Mouse (Mus musculus) hindbrain, embryonic 16.5 days (tissue): ENCODE results near the gene Kcnq5. TPM values are rescaled to one million over a fixed set of nuclear protein-coding genes. Genes with fewer than 3 reads are reported as not detected.

Experiments used
- ATAC-seq: fragments of 200-750 bp; cut with Nextera tagmentation; 2 replicates; pipeline ENCODE4 v1.8.0; 2017; ENCODE audit warnings: moderate TSS enrichment, moderate library complexity
- H3K27ac ChIP-seq: fragments of 300-500 bp; sonication (generic); 2 replicates; pipeline ENCODE4 v1.5.1; 2014; ENCODE audit warnings: low read depth, mild to moderate bottlenecking, control low read depth, low read length, moderate library complexity
- H3K27me3 ChIP-seq: fragments of 300-500 bp; sonication (generic); replicated peaks from 2 replicates; pipeline ENCODE4 v1.6.1; 2014; ENCODE audit warnings: low read length; ENCODE audit not compliant: control insufficient read depth, insufficient read depth
- H3K36me3 ChIP-seq: fragments of 300-500 bp; sonication (generic); 2 replicates; pipeline ENCODE4 v1.6.1; 2014; ENCODE audit warnings: mild to moderate bottlenecking, low read length, moderate library complexity, mixed read lengths; ENCODE audit not compliant: control insufficient read depth, insufficient read depth
- H3K4me1 ChIP-seq: fragments of 300-500 bp; sonication (generic); 2 replicates; pipeline ENCODE4 v1.6.1; 2014; ENCODE audit warnings: low read depth, low read length; ENCODE audit not compliant: control insufficient read depth, insufficient read depth
- H3K4me2 ChIP-seq: fragments of 300-500 bp; sonication (generic); 2 replicates; pipeline ENCODE4 v1.6.1; 2014; ENCODE audit warnings: mild to moderate bottlenecking, low read length, control low read depth, moderate library complexity
- H3K4me3 ChIP-seq: fragments of 300-500 bp; sonication (generic); 2 replicates; pipeline ENCODE4 v1.5.1; 2014; ENCODE audit warnings: mild to moderate bottlenecking, low read length, control low read depth, moderate library complexity
- H3K9ac ChIP-seq: fragments of 300-500 bp; sonication (generic); 2 replicates; pipeline ENCODE4 v1.6.1; 2014; ENCODE audit warnings: low read depth, mild to moderate bottlenecking, control low read depth, low read length, moderate library complexity
- H3K9me3 ChIP-seq: fragments of 300-500 bp; sonication (generic); 2 replicates; pipeline ENCODE4 v1.6.1; 2014; ENCODE audit warnings: mild to moderate bottlenecking, low read length, moderate library complexity; ENCODE audit not compliant: control insufficient read depth
- WGBS: fragments of 180-500 bp; shearing (Covaris S2); extraction: QIAGEN DNeasy Blood & Tissue Kit; methylation state at CpG from one replicate; pipeline ENCODE4 v1.1.7; 2014; 5-methylcytosine and 5-hydroxymethylcytosine counted together
- polyA plus RNA-seq: library from polyadenylated mRNA; unstranded; fragments of >200 nt; fragmentation: Nextera tagmentation; extraction: Ambion mirVana; gene quantifications from 2 replicates; pipeline ENCODE4 v1.2.1, GENCODE M21; 2015

Gene Kcnq5
- polyA plus RNA-seq, 1 experiment from 2014 or later = 2.6 TPM

DNA sequence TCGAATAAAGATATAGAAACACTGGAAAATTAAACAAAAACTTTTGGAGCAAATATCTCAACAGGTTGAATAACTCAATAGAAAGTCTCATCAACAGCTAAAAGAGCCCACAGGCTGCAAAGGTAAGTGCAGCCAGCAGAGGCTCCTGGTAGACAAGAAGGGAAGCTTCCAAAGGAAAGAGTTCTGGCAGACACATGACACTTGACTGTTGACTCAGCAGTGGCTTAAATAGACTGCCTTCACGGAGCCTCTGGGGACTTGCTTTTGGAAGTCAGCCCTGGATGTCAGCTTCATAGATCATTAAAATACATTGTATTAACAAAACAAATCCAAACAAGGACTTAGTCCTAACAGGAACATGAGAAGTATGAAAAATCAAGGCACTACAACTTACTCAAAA lies 513.5 kb downstream of the Kcnq5 start:
- H3K9me3 ChIP-seq = no peaks in the 10 kb centered on the region
- no peak overlapping the region for H3K9ac ChIP-seq
- H3K36me3 ChIP-seq = no peaks in the 10 kb centered on the region
- H3K4me2 ChIP-seq = no peak overlapping the region
- H3K27ac ChIP-seq = no peak overlapping the region
- ATAC-seq = no peak
- no peaks in the 10 kb centered on the region for H3K4me1 ChIP-seq
- no peaks in the 10 kb centered on the region for H3K27me3 ChIP-seq
- H3K4me3 ChIP-seq = no peak overlapping the region
- 79% methylated on average over 2 of the region's 2 CpGs for WGBS

DNA sequence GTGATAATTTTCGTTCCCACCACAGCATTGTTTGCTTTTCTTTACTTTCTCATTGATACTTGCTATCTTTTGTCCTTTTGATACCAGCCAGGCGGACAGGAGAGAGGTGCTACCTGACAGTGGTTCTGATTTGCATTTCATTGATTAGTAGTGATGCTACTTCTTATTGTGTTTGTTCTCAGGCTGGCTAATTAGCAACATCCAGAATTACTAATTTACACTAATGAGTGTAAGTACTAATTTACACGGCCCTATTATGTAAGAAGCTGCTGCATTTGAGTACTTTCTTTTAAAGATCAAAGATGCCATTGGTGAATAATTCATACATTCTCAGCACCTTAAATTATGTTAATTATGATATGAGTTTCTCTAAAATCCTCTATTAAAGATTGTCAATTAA lies 525.0 kb downstream of the Kcnq5 start:
- Histone ChIP-seq H3K9ac (no peak overlapping the region), H3K4me2 (no peak overlapping the region), H3K27me3 (no peaks in the 10 kb centered on the region), H3K9me3 (no peaks in the 10 kb centered on the region), H3K27ac (no peak overlapping the region), H3K36me3 (no peaks in the 10 kb centered on the region), H3K4me1 (no peaks in the 10 kb centered on the region), H3K4me3 (no peak overlapping the region)
- WGBS = 64% methylated on average over 3 of the region's 3 CpGs
- no peak for ATAC-seq

DNA sequence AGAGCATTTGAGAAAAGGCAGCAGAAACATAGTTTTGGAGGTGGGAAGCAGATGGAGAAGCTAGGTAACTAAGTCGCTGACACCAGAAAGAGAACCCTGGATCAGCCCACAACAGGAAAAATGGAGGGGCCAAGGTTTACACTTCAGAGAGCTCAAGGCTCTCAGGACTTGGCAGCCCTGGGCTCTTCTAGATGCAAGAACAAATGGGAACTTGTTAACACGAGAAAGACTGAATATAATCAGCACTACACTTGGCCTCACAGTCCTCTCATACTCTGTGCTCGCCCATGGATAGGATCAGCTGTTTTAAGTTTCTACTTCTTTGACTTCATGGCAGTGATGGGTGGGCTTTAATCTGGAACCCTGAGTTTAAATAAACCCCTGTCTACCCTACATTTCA lies 526.9 kb downstream of the Kcnq5 start:
- Histone ChIP-seq H3K9me3 (no peaks in the 10 kb centered on the region), H3K27ac (no peak overlapping the region), H3K4me3 (no peak overlapping the region), H3K27me3 (no peaks in the 10 kb centered on the region), H3K9ac (no peak overlapping the region), H3K4me1 (no peaks in the 10 kb centered on the region), H3K4me2 (no peak overlapping the region), H3K36me3 (no peaks in the 10 kb centered on the region)
- ATAC-seq = no peak
- WGBS = 65% methylated on average over 3 of the region's 3 CpGs

DNA sequence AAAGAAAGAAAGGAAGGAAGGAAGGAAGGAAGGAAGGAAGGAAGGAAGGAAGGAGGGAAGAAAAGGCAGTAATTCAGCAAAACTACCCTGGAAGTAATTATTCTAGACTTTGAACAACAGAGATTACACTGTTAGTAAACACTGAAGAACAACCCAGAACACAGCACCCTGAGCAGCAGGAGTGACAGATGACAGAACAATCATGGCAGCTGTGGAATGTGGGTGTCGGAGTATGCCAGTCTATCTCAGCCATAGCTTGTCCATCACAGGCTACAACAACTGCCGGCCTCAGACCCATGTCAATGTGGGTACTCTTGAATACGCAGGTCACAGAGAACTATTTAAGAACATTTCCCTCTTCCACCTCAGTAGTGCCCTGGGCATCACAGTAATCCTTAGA lies 530.1 kb downstream of the Kcnq5 start:
- H3K4me3 ChIP-seq = no peak overlapping the region
- no peak overlapping the region for H3K27ac ChIP-seq
- H3K27me3 ChIP-seq = no peaks in the 10 kb centered on the region
- H3K4me2 ChIP-seq = no peak overlapping the region
- no peaks in the 10 kb centered on the region for H3K36me3 ChIP-seq
- 89% methylated on average over 3 of the region's 3 CpGs for WGBS
- no peaks in the 10 kb centered on the region for H3K9me3 ChIP-seq
- H3K9ac ChIP-seq = no peak overlapping the region
- H3K4me1 ChIP-seq = no peaks in the 10 kb centered on the region
- ATAC-seq = no peak

DNA sequence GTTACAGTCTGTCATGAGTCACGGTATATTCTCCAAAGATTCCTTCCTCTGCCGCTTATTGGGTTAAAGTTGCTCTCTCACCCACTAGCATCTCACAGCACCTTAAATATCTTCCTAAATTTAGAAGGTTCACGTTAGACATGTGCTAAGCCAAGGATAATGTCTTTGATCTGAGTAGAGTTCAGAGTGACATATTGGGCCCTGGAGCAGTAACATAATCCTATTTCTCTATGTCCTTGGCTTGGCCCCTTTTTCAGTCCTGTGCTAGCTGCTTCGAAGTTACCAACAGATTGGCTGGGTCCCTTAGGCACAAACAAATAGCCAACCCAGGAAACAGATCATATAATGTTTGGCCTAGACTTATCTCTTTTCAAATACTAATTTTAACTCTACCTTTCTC lies 533.7 kb downstream of the Kcnq5 start:
- Histone ChIP-seq H3K36me3 (no peaks in the 10 kb centered on the region), H3K4me2 (no peak overlapping the region), H3K9ac (no peak overlapping the region), H3K27ac (no peak overlapping the region), H3K27me3 (no peaks in the 10 kb centered on the region), H3K4me3 (no peak overlapping the region), H3K4me1 (no peaks in the 10 kb centered on the region), H3K9me3 (no peaks in the 10 kb centered on the region)
- WGBS = 65% methylated on average over 4 of the region's 4 CpGs
- 0 out of 2 replicates have a peak, but pooled peaks have one; percentile 42 for ATAC-seq

DNA sequence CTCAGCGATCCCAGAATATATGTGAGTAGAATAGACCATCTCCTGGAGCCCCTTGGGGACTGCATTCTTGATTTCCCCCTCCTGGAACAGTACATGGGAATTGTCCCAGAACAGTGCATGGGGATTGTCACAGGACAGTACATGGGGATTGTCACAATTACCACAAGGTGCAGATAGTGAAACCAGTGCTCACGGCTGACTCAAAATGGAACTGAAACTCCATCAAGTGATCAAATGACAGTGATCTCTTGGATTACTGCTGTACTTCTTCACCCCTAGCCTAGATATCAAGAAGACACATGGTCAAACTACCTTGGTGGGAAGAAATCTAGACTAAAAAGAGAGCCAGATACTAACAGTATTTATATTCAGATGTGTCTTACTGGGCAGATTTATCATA lies 536.1 kb downstream of the Kcnq5 start:
- no peak overlapping the region for H3K4me2 ChIP-seq
- H3K9me3 ChIP-seq = no peaks in the 10 kb centered on the region
- no peak overlapping the region for H3K9ac ChIP-seq
- WGBS = 94% methylated on average over 2 of the region's 2 CpGs
- H3K36me3 ChIP-seq = no peaks in the 10 kb centered on the region
- H3K27ac ChIP-seq = no peak overlapping the region
- H3K27me3 ChIP-seq = no peaks in the 10 kb centered on the region
- no peak overlapping the region for H3K4me3 ChIP-seq
- H3K4me1 ChIP-seq = no peaks in the 10 kb centered on the region
- no peak for ATAC-seq

DNA sequence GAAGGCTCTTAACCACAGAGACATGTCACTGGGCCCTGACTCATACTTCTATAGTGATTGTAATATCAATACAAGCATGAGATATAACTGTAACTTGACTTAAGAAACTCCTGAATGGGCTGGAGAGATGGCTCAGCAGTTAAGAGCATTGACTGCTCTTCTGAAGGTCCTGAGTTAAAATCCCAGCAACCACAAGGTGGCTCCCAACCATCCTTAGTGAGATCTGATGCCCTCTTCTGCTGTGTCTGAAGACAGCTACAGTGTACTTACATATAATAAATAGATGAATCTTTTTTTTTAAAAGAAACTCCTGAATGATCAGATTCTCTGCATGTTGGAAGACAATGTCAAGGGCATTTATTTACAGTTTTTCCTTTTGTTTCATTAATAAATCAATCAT lies 542.4 kb downstream of the Kcnq5 start:
- Histone ChIP-seq H3K27me3 (no peaks in the 10 kb centered on the region), H3K9ac (no peak overlapping the region), H3K4me3 (no peak overlapping the region)

DNA sequence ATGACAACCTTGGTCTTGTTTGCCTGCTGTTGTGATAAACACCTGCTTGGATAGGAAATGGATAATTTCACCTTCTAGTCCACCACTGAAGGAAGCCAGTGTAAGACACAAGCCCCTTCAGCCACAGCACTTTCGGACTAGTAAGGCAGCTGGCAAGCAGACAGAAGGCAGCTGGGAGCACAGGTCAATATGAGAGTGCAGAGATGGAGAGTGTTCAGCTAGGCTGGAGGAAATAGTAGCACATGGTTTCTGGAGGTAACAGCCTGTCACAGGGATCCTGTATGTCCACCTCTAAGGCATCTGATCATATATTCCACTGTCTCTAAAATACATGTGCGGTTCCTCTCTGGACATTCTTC lies 549.6 kb downstream of the Kcnq5 start:
- H3K27me3 ChIP-seq = no peaks in the 10 kb centered on the region
- no peaks in the 10 kb centered on the region for H3K9me3 ChIP-seq
- WGBS = 88% methylated on average over 2 of the region's 2 CpGs
- peak; percentile 2; the same call in 1 of the 2 replicates for ATAC-seq
- H3K9ac ChIP-seq = no peak overlapping the region
- peaks cover 3% of the 10 kb centered on the region for H3K4me1 ChIP-seq
- H3K4me2 ChIP-seq = no peak overlapping the region
- no peak overlapping the region for H3K4me3 ChIP-seq
- H3K36me3 ChIP-seq = no peaks in the 10 kb centered on the region
- peak overlapping the region; percentile 48; the same call in 1 of the 2 replicates for H3K27ac ChIP-seq

More for the DNA sequence above, 542.4 kb downstream of the Kcnq5 start:
- Histone ChIP-seq H3K36me3 (no peaks in the 10 kb centered on the region), H3K9me3 (no peaks in the 10 kb centered on the region), H3K4me1 (no peaks in the 10 kb centered on the region), H3K4me2 (no peak overlapping the region), H3K27ac (no peak overlapping the region)
- ATAC-seq = no peak; the same call in 1 of the 2 replicates

DNA sequence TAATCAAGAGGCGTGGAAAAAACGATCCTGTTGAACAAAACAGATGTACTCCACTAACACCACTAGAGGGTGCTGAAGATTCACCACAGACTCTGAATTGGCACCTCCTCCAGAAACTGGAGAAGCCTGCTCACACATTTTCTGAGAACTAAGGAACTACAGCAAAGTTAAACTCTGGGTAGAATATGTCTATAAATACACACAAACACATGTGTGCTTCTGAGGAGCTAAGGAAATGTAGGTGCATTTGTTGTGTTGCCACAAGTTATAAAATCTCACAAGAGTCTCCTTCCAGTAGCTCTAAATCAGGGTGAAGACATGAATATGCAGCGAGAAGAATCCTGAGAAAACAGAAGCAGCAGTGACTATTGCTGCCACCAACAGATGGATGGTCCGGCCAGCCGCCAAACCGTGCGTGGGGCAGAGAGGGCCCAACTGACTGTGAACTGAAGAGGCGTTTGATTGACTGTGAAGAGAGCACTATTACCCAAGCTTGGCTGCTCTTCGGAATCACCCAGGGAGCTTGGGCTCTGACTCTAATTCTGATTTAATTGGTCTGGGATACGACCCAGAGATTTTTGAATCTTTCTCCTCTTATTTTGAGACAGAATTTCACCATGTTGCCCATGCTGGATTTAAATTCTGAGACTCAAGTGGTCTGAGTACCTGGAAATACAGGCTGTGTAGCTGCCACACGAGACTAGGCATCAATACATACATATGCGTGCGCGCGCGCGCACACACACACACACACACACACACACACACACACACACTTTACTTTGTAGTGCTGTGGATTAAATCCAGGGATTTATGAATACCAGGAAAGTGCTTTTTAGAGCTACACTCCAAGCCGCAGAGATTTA lies 550.2 kb downstream of the Kcnq5 start:
- H3K4me2 ChIP-seq = peak overlapping the region; percentile 25
- no peak overlapping the region for H3K4me3 ChIP-seq
- H3K27ac ChIP-seq = peak overlapping the region; percentile 61

More for the DNA sequence above, 550.2 kb downstream of the Kcnq5 start:
- ATAC-seq = peak; percentile 97
- no peaks in the 10 kb centered on the region for H3K27me3 ChIP-seq
- no peak overlapping the region; the same call in 1 of the 2 replicates for H3K9ac ChIP-seq
- H3K4me1 ChIP-seq = peaks cover 3% of the 10 kb centered on the region
- WGBS = 46% methylated on average over 18 of the region's 18 CpGs
- no peaks in the 10 kb centered on the region for H3K36me3 ChIP-seq
- no peaks in the 10 kb centered on the region for H3K9me3 ChIP-seq
